Mouse (Mus musculus) adipose tissue, adult 10 weeks (tissue): ENCODE results near the gene Chd3. TPM values are rescaled to one million over a fixed set of nuclear protein-coding genes. Genes with fewer than 3 reads are reported as not detected.

Experiments used
- polyA plus RNA-seq: library from polyadenylated mRNA; stranded (reverse); fragments of 350-450 nt; fragmentation: Illumina TruSeq; extraction: RNeasy Lipid Tissue Mini Kit (QIAGEN cat#74804); gene quantifications from one replicate; pipeline ENCODE4 v1.2.3, GENCODE M21; 2014; ENCODE audit warnings: low read depth, low replicate concordance

Chd3 gene
- 88.6 TPM for polyA plus RNA-seq

GRCm38 (mm10) chr11:69369215-69369989 lies at the start of gene Chd3:
TSS of gene Chd3 (minus strand) at chr11:69369406.

DNA sequence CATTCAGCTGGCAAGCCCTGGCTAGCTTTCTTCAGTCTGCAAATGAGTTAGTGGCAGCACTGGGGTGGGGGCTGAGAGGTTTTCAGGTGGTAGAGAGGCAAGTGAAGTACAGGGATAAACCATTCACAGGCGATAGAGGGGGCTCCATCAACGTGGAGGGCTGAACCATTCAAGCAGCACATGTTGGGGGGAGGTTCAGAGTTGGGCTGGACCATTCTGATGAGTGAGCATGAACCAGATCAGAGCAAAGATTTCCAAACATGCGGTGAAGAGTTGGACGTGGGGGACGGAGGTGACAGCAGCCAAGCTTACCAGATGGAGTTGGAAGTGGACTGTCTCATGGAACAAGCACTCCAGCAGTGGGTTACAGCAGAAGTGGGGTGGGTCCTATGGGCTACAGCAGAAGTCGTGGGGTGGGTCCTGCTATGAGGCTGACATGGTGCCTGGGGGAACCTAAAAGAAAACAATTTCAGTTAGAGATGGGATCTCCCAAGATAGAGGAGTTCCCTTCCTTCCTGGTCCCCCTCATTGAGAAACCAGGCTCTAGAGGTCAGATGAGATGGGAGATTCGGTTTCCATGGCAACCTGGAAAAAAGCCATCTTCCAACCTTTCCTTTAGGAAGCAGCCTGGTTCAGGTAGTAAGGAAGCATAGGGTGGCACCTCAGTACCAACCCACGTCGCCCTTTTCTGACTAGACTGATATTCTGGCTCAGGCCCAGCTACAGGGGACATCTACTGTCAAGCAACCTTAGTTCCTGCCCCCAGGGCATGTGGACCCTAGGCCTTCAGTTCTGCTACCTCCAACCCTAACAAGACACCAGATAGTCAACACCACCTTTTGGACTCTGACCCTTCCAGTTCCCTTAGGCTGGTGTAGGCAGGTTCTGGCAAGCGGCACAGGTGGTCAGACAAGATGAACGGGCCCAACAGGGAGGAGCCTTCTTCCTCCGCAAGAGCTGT lies 44.3 kb upstream of the Chd3 start, which contains the start of gene Kdm6b:
Gene Kdm6b, minus strand, starts transcription at position 455 of the 961 bp plus-strand sequence.

GRCm38 (mm10) chr11:69398059-69398458 lies 28.9 kb upstream of the Chd3 start, which contains the start of gene Tmem88:
TSS of gene Tmem88 (minus strand) at chr11:69398234.

GRCm38 (mm10) chr11:69395235-69395633 lies 26.0 kb upstream of the Chd3 start, which contains the start of the genes Naa38 and Cyb5d1:
TSS of gene Naa38 (plus strand) at chr11:69395487.
TSS of gene Cyb5d1 (minus strand) at chr11:69395631.

DNA sequence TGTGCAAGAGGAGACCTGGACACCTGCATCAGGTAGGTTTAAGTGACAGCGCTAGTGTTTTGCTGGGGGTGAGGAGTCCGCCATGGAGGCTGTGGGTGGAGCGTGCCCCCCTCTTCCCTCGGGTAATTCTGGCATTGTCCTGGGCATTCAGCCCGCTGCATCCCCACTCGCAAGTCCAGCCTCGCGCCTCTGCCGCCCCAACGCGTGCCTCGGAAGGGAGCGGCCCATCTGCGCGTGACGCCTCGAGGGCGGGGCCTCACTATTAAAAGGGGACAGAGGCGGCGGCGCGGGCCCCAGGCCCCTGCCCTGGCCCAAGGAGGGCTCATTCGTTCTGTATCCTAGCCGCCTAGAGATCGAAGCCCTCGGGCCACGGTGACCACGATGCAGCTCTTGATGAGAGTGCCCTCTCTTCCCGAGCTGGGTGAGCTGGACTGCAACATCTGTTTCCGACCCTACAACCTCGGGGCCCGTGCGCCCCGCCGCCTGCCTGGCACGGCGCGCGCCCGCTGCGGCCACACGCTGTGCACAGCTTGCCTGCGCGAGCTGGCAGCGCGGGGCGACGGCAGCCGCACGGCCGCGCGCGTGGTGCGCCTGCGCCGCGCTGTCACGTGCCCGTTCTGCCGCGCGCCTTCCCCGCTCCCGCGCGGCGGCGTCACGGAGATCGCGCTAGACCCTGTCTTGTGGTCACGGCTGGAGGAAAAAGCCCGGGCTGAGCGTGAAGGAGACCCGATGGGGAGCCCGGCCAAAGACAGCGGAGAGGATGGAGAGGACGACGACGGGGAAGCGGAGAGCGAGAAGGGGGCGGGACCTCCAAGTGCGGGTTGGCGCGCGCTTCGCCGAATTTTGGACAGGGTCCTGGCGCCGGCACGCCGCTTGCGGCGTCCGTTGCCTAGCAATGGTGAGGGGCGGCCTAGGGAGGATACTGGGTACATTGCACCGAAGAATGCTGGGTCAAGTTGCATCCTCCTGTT lies 28.8 kb downstream of the Chd3 start, which contains the start of gene Rnf227:
Gene Rnf227, plus strand, starts transcription at position 301 of the 971 bp plus-strand sequence.

DNA sequence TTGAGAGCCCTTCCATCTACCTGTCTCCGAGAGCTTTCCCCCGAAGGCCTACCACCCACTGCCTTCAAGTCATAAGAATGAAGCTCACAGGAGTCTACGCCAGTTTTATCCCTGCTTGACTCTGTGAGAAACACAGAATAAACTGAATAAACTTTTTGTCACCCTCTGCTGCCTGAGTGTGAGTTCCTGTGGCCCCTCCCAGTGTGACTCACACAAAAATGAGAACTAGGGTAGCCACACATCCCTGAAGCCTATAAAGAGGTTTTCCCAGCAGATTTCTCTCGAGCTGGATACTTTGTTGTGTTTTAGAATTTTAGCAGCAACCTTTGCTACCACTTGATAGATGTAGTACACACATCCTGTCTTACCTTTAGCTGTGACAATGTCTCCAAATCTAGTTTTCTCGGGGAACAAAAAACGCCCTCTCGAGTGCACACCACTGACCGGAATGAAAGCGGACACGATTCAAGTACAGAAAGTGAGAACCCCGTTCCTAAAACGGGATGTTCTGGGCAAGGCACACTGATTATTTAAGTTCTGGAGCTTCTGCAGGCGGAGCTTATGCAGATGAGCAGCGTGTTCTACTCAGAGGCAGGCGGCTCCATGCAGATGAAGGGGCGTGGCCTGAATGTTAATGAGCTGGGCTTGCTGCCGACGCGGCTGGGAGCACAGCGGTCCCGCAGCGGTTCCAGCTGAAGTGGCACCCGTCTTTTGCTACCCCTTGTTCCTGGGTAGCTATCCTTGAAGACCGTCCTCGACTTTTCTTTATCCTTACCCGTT lies 43.4 kb downstream of the Chd3 start, which contains the start of gene Kcnab3:
Gene Kcnab3, plus strand, starts transcription at position 631 of the 780 bp plus-strand sequence.

DNA sequence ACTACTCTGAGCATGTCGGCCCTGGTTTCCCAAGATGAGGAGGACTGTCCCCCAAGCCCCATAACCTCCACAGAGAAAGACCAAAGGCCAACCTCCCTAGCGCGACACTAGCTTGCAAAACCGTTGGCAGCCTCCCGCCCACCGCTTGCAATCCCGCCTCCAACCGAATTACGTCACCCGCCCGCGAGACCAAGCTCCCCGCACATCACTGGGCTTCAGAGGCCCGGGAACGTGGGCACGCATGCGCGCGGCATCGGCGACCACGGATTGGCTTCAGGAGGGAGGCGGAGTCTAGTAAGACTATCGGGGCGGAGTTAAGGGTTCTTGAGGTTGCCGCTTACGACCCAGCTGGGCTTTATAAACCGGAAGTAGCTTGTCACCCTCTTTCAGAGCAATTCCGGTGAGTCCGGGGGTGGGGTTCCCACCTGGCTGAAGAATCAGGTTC lies 45.5 kb downstream of the Chd3 start, which contains the start of the genes Cntrob and Trappc1:
Gene Cntrob, minus strand, starts transcription at position 109 of the 445 bp plus-strand sequence.
Gene Trappc1, plus strand, starts transcription at position 314 of the 445 bp plus-strand sequence.

Other genes starting within 250 kb of the Chd3 start
- not detected for gene Hes7, start 249.0 kb downstream of the Chd3 start, polyA plus RNA-seq
- gene 9130213A22Rik, start 246.8 kb downstream of the Chd3 start, polyA plus RNA-seq, result 0.57 TPM
- 1.3 TPM for gene Aloxe3, start 243.5 kb downstream of the Chd3 start, polyA plus RNA-seq
- not detected for gene Alox12b, start 212.4 kb downstream of the Chd3 start, polyA plus RNA-seq
- gene Alox8, start 171.6 kb downstream of the Chd3 start, polyA plus RNA-seq, result not detected
- gene Gucy2e, start 132.4 kb downstream of the Chd3 start, polyA plus RNA-seq, result 0.05 TPM
- gene Cntrob, start 45.6 kb downstream of the Chd3 start, polyA plus RNA-seq, result 8.9 TPM
- gene Trappc1, start 45.4 kb downstream of the Chd3 start, polyA plus RNA-seq, result 90.6 TPM
- gene Kcnab3, start 43.1 kb downstream of the Chd3 start, polyA plus RNA-seq, result 1.1 TPM
- gene Rnf227, start 28.9 kb downstream of the Chd3 start, polyA plus RNA-seq, result 1.6 TPM
- gene Naa38, start 26.1 kb upstream of the Chd3 start, polyA plus RNA-seq, result 115 TPM
- 37.7 TPM for gene Cyb5d1, start 26.2 kb upstream of the Chd3 start, polyA plus RNA-seq
- 10.2 TPM for gene Tmem88, start 28.8 kb upstream of the Chd3 start, polyA plus RNA-seq
- gene Kdm6b, start 44.3 kb upstream of the Chd3 start, polyA plus RNA-seq, result 22.5 TPM
- gene Dnah2, start 179.7 kb upstream of the Chd3 start, polyA plus RNA-seq, result 1.2 TPM
- gene Efnb3, start 190.8 kb upstream of the Chd3 start, polyA plus RNA-seq, result 1.1 TPM
- gene Wrap53, start 210.8 kb upstream of the Chd3 start, polyA plus RNA-seq, result 9.2 TPM
- 35.1 TPM for gene Trp53, start 211.0 kb upstream of the Chd3 start, polyA plus RNA-seq
- gene Atp1b2, start 236.5 kb upstream of the Chd3 start, polyA plus RNA-seq, result 14.8 TPM
- gene Shbg, start 248.5 kb upstream of the Chd3 start, polyA plus RNA-seq, result not detected